Mouse (Mus musculus): ENCODE data around the gene Scmh1. TPM values are rescaled to one million over a fixed set of nuclear protein-coding genes. Genes with fewer than 3 reads are reported as not detected.
A peak's percentile ranks its signal among the peaks of the same experiment; 100 is the strongest.

The Scmh1 gene
- total and polyA plus RNA-seq, 2 experiments from 2014 or later, result 57.3 to 66.8 TPM

- DNase-seq (ENCODE audit: low spot score), result no peak
- WGBS, result 48% methylated on average over 3 of the region's 3 CpGs
- H3K4me3 ChIP-seq (ENCODE audit: low read depth, low read length), result peak overlapping the region; percentile 99
- H3K4me2 ChIP-seq (ENCODE audit: low read depth, low read length, poor library complexity, severe bottlenecking), result peak overlapping the region; percentile 60
- no peak for TF ChIP-seq CTCF (IDR thresholded peaks at IDR 0.05)
- H3K9me3 ChIP-seq (ENCODE audit: low read length), result no peaks in the 10 kb centered on the region
- no peak for ATAC-seq (ENCODE audit: low FRiP score)
- 0 out of 2 replicates have a peak, but pooled peaks cover 5% of the 10 kb centered on the region for H3K4me1 ChIP-seq (ENCODE audit: insufficient read depth, low read length)
- no peaks in the 10 kb centered on the region for H3K27me3 ChIP-seq (ENCODE audit: insufficient read depth, low read length)
- no peak overlapping the region for H3K27ac ChIP-seq (ENCODE audit: low read depth, low read length)
- H3K9ac ChIP-seq (replicated peaks; ENCODE audit: low read length, poor library complexity, severe bottlenecking), result no peak overlapping the region
- no peaks in the 10 kb centered on the region for H3K36me3 ChIP-seq (ENCODE audit: insufficient read depth, low read length)
These were observed 1.7 kb downstream of the Scmh1 start for GRCm38 (mm10) chr4:120406639-120407273.

- Histone ChIP-seq H3K9me3 (ENCODE audit: low read length) (no peaks in the 10 kb centered on the region), H3K9ac (replicated peaks; ENCODE audit: low read length, poor library complexity, severe bottlenecking) (no peak overlapping the region), H3K27me3 (ENCODE audit: insufficient read depth, low read length) (no peaks in the 10 kb centered on the region), H3K36me3 (ENCODE audit: insufficient read depth, low read length) (no peaks in the 10 kb centered on the region), H3K4me3 (ENCODE audit: low read depth, low read length) (no peak overlapping the region), H3K4me1 (ENCODE audit: insufficient read depth, low read length) (no peaks in the 10 kb centered on the region), H3K27ac (ENCODE audit: low read depth, low read length) (no peak overlapping the region), H3K4me2 (ENCODE audit: low read depth, low read length, poor library complexity, severe bottlenecking) (no peak overlapping the region)
- DNase-seq (ENCODE audit: low spot score) (no peak), ATAC-seq (ENCODE audit: low FRiP score) (no peak)
- 89% methylated on average over 4 of the region's 4 CpGs for WGBS
- TF ChIP-seq CTCF (IDR thresholded peaks at IDR 0.05), result no peak
These were observed 13.0 kb downstream of the Scmh1 start for GRCm38 (mm10) chr4:120418053-120418452.

DNA sequence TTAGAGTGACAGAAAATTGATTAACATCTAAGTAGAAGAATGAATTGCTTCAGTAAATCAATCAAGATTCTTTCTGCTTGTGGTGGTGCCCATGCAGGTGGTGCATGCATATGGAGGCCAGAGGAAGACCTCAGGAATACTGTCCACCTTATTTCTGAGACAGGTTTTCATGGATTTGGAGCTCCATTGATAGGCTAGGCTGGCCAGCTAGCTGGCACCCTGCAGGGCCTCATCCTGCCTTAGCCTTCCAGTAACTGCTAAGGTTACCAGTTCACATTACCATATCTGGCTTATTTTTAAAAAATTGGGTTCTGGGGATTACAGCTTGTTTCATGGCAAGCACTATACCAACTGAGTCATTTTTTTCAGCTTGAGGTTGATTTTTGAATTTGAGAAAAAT lies 15.1 kb downstream of the Scmh1 start:
- H3K36me3 ChIP-seq (ENCODE audit: insufficient read depth, low read length), result no peaks in the 10 kb centered on the region
- no peak overlapping the region for H3K4me2 ChIP-seq (ENCODE audit: low read depth, low read length, poor library complexity, severe bottlenecking)
- H3K9me3 ChIP-seq (ENCODE audit: low read length), result no peaks in the 10 kb centered on the region
- H3K27ac ChIP-seq (ENCODE audit: low read depth, low read length), result no peak overlapping the region
- H3K4me1 ChIP-seq (ENCODE audit: insufficient read depth, low read length), result no peaks in the 10 kb centered on the region
- ATAC-seq (ENCODE audit: low FRiP score), result no peak
- no peak overlapping the region for H3K4me3 ChIP-seq (ENCODE audit: low read depth, low read length)
- no peak for TF ChIP-seq CTCF (IDR thresholded peaks at IDR 0.05)
- DNase-seq (ENCODE audit: low spot score), result no peak
- H3K27me3 ChIP-seq (ENCODE audit: insufficient read depth, low read length), result no peaks in the 10 kb centered on the region
- no peak overlapping the region for H3K9ac ChIP-seq (replicated peaks; ENCODE audit: low read length, poor library complexity, severe bottlenecking)

GRCm38 (mm10) chr4:120420685-120421084 lies 15.6 kb downstream of the Scmh1 start:
- H3K9me3 ChIP-seq (ENCODE audit: low read length), result no peaks in the 10 kb centered on the region

DNA sequence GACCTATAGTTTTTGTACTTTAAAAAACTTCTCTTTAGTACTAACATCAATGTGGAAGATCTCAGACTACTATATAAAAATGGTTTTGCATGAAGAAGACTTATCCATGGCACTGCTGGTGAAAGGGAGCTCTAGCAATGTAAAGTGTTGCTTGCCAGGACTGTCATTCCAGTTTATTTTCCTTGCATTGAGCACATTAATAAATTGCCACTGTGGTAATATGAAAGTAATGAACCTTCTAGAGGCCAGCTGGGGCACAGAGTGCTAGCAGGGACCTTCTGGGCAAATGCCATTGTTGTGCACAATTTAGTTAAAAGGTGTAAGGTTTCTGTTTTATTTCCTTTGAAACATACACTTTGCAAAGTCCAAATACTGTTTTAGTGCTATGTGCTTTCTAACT lies 25.5 kb downstream of the Scmh1 start:
- Histone ChIP-seq H3K4me1 (ENCODE audit: insufficient read depth, low read length) (no peaks in the 10 kb centered on the region), H3K9ac (replicated peaks; ENCODE audit: low read length, poor library complexity, severe bottlenecking) (no peak overlapping the region), H3K27me3 (ENCODE audit: insufficient read depth, low read length) (no peaks in the 10 kb centered on the region), H3K9me3 (ENCODE audit: low read length) (no peaks in the 10 kb centered on the region), H3K36me3 (ENCODE audit: insufficient read depth, low read length) (no peaks in the 10 kb centered on the region), H3K27ac (ENCODE audit: low read depth, low read length) (no peak overlapping the region), H3K4me2 (ENCODE audit: low read depth, low read length, poor library complexity, severe bottlenecking) (no peak overlapping the region), H3K4me3 (ENCODE audit: low read depth, low read length) (no peak overlapping the region)
- no peak for ATAC-seq (ENCODE audit: low FRiP score)
- TF ChIP-seq CTCF (IDR thresholded peaks at IDR 0.05), result no peak
- peak; percentile 65 for DNase-seq (ENCODE audit: low spot score)

More at GRCm38 (mm10) chr4:120420685-120421084, 15.6 kb downstream of the Scmh1 start:
- Histone ChIP-seq H3K36me3 (ENCODE audit: insufficient read depth, low read length) (no peaks in the 10 kb centered on the region), H3K4me1 (ENCODE audit: insufficient read depth, low read length) (no peaks in the 10 kb centered on the region), H3K27me3 (ENCODE audit: insufficient read depth, low read length) (no peaks in the 10 kb centered on the region), H3K27ac (ENCODE audit: low read depth, low read length) (no peak overlapping the region), H3K4me3 (ENCODE audit: low read depth, low read length) (no peak overlapping the region), H3K9ac (replicated peaks; ENCODE audit: low read length, poor library complexity, severe bottlenecking) (no peak overlapping the region), H3K4me2 (ENCODE audit: low read depth, low read length, poor library complexity, severe bottlenecking) (no peak overlapping the region)
- no peak for TF ChIP-seq CTCF (IDR thresholded peaks at IDR 0.05)
- DNase-seq (ENCODE audit: low spot score) (no peak), ATAC-seq (ENCODE audit: low FRiP score) (no peak)

DNA sequence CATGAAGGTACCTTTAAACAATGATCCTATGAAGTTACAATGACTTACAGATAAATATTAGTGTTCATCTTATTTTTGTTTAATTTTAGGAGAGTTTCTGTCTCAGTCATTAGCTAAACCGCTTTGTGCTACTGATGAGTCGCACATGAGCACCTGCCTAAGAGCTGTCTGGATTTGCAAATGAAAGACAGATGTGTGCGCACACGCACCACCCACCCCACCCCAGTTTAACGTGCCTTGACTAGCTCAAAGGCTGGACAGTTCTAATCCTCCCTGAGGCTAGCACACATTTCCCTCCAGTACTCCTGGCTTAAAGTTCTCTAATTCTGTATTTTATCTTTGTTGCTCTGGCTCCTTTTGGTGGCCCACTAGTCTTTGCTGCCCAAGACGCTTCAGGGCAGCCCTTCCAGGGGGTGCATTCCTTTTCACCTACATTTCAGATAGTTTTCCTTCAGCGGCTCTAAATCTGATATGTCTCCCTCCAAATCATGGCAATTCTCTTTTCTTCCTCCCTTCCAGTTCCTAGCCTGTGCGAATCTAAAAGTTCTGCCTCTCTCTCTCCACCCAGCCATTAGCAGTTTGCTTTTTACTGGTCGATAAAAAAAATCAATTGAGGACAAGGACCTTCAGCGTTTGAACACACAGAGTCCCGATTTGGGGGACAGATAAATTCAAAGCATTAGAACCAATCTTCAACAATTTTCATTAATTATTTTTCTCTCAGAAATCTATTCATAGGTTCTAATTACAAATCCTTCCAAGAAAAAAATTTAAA lies 27.7 kb downstream of the Scmh1 start:
- ATAC-seq (ENCODE audit: low FRiP score) (no peak), DNase-seq (ENCODE audit: low spot score) (no peak)
- 59% methylated on average over 11 of the region's 11 CpGs for WGBS
- Histone ChIP-seq H3K9ac (replicated peaks; ENCODE audit: low read length, poor library complexity, severe bottlenecking) (no peak overlapping the region), H3K4me3 (ENCODE audit: low read depth, low read length) (no peak overlapping the region), H3K4me1 (ENCODE audit: insufficient read depth, low read length) (no peaks in the 10 kb centered on the region), H3K4me2 (ENCODE audit: low read depth, low read length, poor library complexity, severe bottlenecking) (no peak overlapping the region), H3K27ac (ENCODE audit: low read depth, low read length) (no peak overlapping the region), H3K9me3 (ENCODE audit: low read length) (no peaks in the 10 kb centered on the region), H3K27me3 (ENCODE audit: insufficient read depth, low read length) (no peaks in the 10 kb centered on the region), H3K36me3 (ENCODE audit: insufficient read depth, low read length) (no peaks in the 10 kb centered on the region)
- no peak for TF ChIP-seq CTCF (IDR thresholded peaks at IDR 0.05)

All from midbrain, postnatal 0 days (tissue).